Mouse (Mus musculus) heart, embryonic 11.5 days (tissue): ENCODE data around the gene Rock2. TPM values are rescaled to one million over a fixed set of nuclear protein-coding genes. Genes with fewer than 3 reads are reported as not detected.

Experiments used
- polyA plus RNA-seq: library from polyadenylated mRNA; unstranded; fragments of >200 nt; fragmentation: Nextera tagmentation; extraction: Ambion mirVana; gene quantifications from 2 replicates; pipeline ENCODE4 v1.2.1, GENCODE M21; 2014

Gene Rock2
- polyA plus RNA-seq, 1 experiment from 2014 or later, result 22.2 TPM

Other genes starting within 250 kb of the Rock2 start
- not detected in 2 replicates for gene Ntsr2, start 241.5 kb upstream of the Rock2 start, polyA plus RNA-seq
- gene Greb1, start 94.0 kb upstream of the Rock2 start, polyA plus RNA-seq, result 1.9 and 3.1 TPM in 2 replicates
- gene E2f6, start 83.9 kb upstream of the Rock2 start, polyA plus RNA-seq, result 56.0 and 59.7 TPM in 2 replicates
- 4.2 and 5.1 TPM in 2 replicates for gene Pqlc3, start 105.5 kb downstream of the Rock2 start, polyA plus RNA-seq
- gene 2410004P03Rik, start 116.8 kb downstream of the Rock2 start, polyA plus RNA-seq, result 0.64 and 0.66 TPM in 2 replicates